Mouse (Mus musculus) left cerebral cortex, postnatal 36 days (tissue): ENCODE data around the gene Slco6d1. TPM values are rescaled to one million over a fixed set of nuclear protein-coding genes. Genes with fewer than 3 reads are reported as not detected.
"Not testable (repeated sequence)": the region's sequence is repeated elsewhere in the genome, so short reads cannot be mapped to it uniquely, and the experiment has no call there.

ENCODE experiments used
- DNase-seq, 2 experiments: peaks; one replicate each; pipeline ENCODE4 v3.0.0; 2021 to 2022; ENCODE audit warnings: low spot score in 2 of 2, mixed read lengths in 1 of 2
- intact Hi-C: fragments of 180-260 bp; cut with DNase I; formaldehyde crosslinking; loops from one replicate; pipeline ENCODE4 v1.15.1; 2025
- microRNA-seq: library from miRNA; unstranded; fragments of <30 nt; microRNA quantifications from one replicate; pipeline ENCODE4 v1.2.0, GENCODE M21; 2022
- total RNA-seq, 2 experiments: library from RNA; stranded (reverse); gene quantifications; 2 replicates each; pipeline ENCODE4 v1.2.3; 2021

Gene Slco6d1
- not detected for total RNA-seq

- intact Hi-C loops: no loop called here
- no peak for DNase-seq
Measured at GRCm38 (mm10) chr1:98420824-98421223, at the start of gene Slco6d1. Gene Slco6d1, plus strand, starts transcription at chr1:98421124.

- DNase-seq: no peak
- intact Hi-C loops: loop anchor here (5.0 kb wide), 1 partner anchor 585 kb away; no protein-coding TSS in a partner anchor
Measured at GRCm38 (mm10) chr1:98392001-98392400, 28.9 kb upstream of the Slco6d1 start.

- intact Hi-C loops: no loop called here
- no peak for DNase-seq
Measured at GRCm38 (mm10) chr1:98447929-98448328, 27.0 kb downstream of the Slco6d1 start.

- intact Hi-C loops, DNase-seq: not testable (repeated sequence)
Measured at GRCm38 (mm10) chr1:98459224-98459623, 38.3 kb downstream of the Slco6d1 start.

- intact Hi-C loops, DNase-seq: not testable (repeated sequence)
Measured at GRCm38 (mm10) chr1:98476381-98476780, 55.5 kb downstream of the Slco6d1 start.

GRCm38 (mm10) chr1:98479243-98479642 is 58.3 kb downstream of the Slco6d1 start:
- DNase-seq: no peak
- intact Hi-C loops: no loop called here

- no peak for DNase-seq
- intact Hi-C loops: no loop called here
Measured at GRCm38 (mm10) chr1:98505982-98506381, 85.1 kb downstream of the Slco6d1 start.

- no peak for DNase-seq
- intact Hi-C loops: loop anchor here (10.0 kb wide), 1 partner anchor 718 kb away; no protein-coding TSS in a partner anchor
Measured at GRCm38 (mm10) chr1:98522977-98523376, 102.1 kb downstream of the Slco6d1 start.

GRCm38 (mm10) chr1:98523537-98523936 is 102.6 kb downstream of the Slco6d1 start:
- intact Hi-C loops: loop anchor here (10.0 kb wide), 1 partner anchor 719 kb away; no protein-coding TSS in a partner anchor
- no peak for DNase-seq

- intact Hi-C loops: loop anchor here (10.0 kb wide), 1 partner anchor 724 kb away; no protein-coding TSS in a partner anchor
- not testable (repeated sequence) for DNase-seq
Measured at GRCm38 (mm10) chr1:98528368-98528767, 107.4 kb downstream of the Slco6d1 start.

GRCm38 (mm10) chr1:98545372-98545771 is 124.4 kb downstream of the Slco6d1 start:
- intact Hi-C loops: no loop called here
- no peak for DNase-seq

- no peak for DNase-seq
- intact Hi-C loops: no loop called here
Measured at GRCm38 (mm10) chr1:98554388-98554787, 133.5 kb downstream of the Slco6d1 start.

GRCm38 (mm10) chr1:98565701-98566100 is 144.8 kb downstream of the Slco6d1 start:
- DNase-seq: no peak
- intact Hi-C loops: no loop called here

Small RNA genes within 50 kb of the gene (microRNA-seq; reads per million reads assigned to microRNA genes)
- not detected for gene Gm26134
